Mouse (Mus musculus) ovary, adult 18-20 months (tissue): ENCODE measurements at regions not wholly inside any gene's neighbourhood (a gene's known extent, or its start where the extent isn't known, plus 50 kb on each side); places are given as distances from the start of the nearest gene placed in this dataset.

Source experiments
- DNase-seq: peaks from one replicate; pipeline ENCODE4 v3.0.0; 2022; ENCODE audit warnings: low spot score, mixed read lengths

DNA sequence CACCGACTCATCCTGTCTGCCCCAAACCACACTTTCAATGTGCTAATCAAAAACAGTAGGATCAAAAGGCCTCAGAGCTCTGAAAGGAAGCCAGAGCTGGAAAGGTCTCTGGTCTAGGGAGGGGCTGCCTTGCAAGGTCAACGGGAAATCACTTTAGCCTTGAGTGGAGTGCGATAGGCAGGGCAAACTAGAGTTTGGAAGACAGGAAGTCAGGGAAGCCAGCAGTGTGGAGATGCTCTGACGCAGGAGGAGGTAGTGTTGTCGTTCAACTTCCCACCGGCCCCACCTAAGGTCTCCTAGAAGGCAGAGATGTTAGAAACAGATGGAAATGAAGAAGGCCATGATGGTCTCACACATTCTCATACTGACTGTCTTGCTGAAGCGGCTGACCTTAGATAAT, 52.0 kb upstream of the Trp53i11 start:
- peak; percentile 57 for DNase-seq

GRCm38 (mm10) chr2:93133301-93133971, 53.9 kb upstream of the Trp53i11 start:
- DNase-seq = no peak

- DNase-seq = peak; percentile 58
Observed at GRCm38 (mm10) chr2:93131825-93132623, 55.3 kb upstream of the Trp53i11 start.

DNA sequence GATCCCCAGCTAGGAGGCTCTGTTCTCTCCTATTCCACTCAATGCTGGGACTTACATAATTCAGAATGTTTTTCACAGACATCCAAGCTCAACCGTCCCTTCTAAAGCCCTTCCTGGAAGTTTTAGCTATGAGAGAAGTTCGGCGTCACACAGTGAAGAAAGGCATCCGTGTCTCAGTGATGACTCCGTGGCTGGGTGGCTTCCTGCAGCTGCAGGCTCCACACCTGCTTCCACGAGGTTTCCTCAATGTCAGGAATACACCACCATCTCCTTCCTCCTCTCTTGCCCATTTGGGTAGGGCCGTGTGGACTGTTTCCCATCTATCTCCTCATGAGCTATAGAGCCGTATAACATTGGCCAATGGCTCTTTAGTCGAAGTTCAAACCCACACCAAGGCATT, 56.1 kb upstream of the Trp53i11 start:
- DNase-seq = no peak

DNA sequence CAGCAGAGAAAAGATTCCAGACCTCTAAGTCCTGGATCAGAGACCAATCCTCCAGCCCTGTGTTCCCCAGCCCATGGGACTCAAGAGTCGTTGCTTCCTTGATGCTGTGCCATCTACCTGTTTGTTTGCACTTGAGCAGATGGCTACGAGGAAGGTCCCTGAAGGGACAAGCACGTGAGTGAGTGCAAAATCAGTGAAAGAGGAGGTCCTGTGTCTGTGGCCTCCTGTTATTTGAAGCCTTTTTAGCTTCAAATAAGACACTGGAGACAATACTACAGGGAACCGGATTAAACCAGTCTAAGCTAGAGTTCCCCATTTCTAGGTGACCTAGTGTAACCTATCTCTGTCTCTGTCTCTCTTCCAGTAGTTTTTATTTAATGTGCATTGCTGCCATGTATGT, 58.2 kb upstream of the Trp53i11 start:
- DNase-seq = no peak

DNA sequence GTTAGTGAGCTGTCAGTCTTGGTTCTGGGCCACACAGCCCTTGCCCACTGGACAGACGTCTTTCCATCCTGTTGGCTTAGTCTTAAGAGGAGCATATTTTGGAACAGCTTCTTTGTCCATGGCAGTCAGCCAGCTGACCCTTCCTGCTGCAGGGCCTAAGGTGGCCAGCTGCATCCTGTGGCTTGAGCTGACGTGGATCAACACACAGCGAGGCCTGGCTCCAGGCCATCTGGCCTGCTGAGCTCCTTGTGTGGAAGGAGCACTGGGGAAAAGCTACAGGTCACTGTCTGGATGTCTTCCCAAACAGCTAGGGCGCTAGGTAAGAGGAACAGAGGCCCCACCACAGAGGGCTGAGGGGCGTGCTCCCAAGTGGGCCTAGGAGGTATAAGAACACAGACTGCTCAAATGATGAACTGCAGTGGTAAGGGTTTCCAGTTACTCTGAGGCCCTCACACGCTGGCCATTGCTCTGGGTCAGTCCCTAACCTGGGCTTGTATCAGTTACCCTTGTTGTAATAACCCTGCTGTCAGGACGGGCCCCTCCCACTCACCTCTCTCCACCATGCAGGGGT, 60.7 kb upstream of the Trp53i11 start:
- DNase-seq = peak; percentile 52

- DNase-seq = no peak
Observed at GRCm38 (mm10) chr2:93126112-93126511, 61.2 kb upstream of the Trp53i11 start.

DNA sequence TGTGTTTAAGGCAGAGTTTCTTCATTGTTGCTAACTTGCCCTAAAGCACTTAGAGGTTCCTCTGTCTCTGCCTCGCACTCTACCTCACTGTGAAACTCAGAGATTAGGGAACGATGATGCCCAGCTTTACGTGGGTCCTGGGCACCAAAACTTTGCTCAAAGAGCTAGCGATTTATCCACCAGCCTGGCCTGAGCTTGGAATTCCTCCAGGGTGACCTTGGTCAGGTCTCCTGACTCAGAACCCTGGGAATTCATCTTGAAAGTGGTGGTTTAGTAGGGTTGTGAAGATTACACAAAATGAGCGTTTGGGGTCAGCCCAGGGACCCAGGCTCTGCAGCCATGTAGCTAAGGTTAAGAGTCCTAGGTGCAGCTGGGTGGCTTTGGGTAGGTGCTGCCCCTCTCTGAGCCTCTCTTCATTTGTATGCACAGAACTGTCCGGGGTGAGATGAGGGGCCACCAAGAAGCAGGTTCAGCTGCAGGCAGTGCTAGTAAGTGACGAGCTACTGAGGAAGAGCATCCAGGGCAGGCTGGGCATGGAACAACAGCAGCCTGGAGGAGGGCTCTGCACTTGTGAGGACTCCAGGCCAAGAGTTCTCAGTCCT, 62.4 kb upstream of the Trp53i11 start:
- no peak for DNase-seq

DNA sequence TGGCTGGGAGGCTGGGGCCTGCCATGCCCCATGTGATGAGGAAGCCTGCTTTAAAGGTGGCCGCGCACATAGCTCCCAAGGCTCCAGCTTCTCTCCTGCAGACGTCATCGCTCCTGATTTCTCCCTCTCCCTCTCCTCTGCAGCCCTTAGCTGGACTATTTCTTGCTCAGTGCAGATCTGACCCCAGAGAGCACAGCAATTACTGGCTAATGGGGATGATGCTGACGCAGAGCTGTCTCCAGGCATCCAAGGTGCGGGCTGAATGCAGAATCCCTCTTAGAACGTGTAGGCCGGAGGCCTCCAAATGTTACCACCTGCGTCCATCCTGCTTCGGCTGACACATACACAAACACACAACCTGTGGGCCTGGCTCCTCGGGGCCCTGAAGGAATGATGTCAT, 63.5 kb upstream of the Trp53i11 start:
- DNase-seq = no peak

DNA sequence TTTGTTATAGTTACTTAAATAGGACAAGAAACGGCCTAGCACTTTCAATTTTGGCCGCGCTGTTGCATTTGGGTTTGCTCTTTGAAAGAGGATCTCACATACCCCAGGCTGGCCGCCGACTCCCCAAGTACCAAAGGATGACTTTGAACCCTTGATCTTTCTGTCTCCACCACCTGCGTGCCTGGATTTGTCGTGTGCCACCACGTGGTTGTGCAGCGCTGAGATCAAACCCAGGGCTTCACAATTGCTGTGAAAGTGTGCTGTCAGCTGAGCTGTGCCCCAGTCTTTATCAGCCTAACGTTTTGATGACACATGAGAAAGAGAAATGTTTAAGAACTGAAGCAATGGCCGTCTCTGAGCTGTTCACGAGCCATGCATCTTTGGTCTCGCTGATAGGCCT, 67.0 kb upstream of the Trp53i11 start:
- no peak for DNase-seq

DNA sequence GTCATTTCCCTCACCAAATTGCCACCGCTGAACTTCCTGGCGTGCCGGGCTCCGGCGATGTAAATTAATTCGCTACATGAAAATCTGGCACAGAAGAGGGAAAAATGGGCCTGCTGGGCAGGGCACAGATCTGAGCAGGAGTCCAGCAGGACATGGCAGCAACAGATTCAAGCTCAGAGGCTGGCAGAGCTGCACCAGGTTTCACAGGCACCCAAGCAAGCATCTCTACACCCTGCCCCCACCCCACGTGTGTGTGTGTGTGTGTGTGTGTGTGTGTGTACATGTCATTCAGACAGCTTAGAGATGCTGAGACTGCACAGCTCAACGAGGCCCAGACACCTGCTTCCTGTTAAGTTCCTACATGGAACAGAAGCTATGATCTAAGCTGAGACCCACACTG, 68.3 kb upstream of the Trp53i11 start:
- DNase-seq = no peak

DNA sequence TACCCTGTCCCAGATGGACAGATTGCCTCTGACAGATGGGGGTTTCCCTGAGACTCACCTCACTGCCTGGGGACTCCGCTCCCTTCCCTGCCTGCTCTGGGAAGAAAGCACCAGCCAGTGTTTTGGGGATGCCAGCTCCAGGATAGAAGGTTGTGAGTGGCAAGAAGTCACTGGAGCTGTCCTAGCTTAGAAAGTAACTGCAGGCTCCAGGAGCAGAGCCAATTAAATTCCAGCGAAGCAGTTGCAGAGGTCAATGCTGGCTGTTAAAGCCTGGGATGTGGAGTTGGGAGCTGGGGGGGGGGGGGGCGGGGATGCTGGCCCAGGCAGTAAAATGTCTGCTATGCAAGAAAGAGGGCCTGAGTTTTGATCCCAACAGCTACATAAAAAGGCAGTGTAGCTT, 69.3 kb upstream of the Prdm11 start:
- DNase-seq = no peak

GRCm38 (mm10) chr2:93113929-93114328, 68.0 kb upstream of the Prdm11 start:
- DNase-seq = no peak

GRCm38 (mm10) chr2:93112320-93112719, 66.4 kb upstream of the Prdm11 start:
- DNase-seq = no peak

GRCm38 (mm10) chr2:93110898-93111297, 64.9 kb upstream of the Prdm11 start:
- no peak for DNase-seq

GRCm38 (mm10) chr2:93106581-93106980, 60.6 kb upstream of the Prdm11 start:
- no peak for DNase-seq

- no peak for DNase-seq
Observed at GRCm38 (mm10) chr2:93101991-93102390, 56.0 kb upstream of the Prdm11 start.

DNA sequence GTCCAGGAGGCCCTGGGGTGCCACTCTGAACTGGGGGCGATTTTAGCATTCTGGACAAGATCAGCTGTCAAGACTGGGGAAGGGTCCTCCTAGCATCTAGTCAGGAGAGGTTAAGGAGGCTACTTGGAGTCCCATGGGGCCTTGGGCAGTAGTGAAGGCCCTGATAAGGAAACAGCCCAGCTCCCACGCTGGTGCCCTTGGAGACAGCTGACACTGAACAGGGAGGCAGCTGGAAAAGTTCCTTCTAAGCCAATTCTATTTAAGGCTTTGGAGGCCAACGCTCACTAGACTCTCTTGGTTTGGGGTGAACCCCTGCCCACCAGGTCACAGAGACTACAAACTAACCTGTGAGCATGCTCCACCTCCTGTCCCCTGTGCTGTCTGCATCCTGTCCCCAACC, 53.8 kb upstream of the Prdm11 start:
- DNase-seq = peak; percentile 70

DNA sequence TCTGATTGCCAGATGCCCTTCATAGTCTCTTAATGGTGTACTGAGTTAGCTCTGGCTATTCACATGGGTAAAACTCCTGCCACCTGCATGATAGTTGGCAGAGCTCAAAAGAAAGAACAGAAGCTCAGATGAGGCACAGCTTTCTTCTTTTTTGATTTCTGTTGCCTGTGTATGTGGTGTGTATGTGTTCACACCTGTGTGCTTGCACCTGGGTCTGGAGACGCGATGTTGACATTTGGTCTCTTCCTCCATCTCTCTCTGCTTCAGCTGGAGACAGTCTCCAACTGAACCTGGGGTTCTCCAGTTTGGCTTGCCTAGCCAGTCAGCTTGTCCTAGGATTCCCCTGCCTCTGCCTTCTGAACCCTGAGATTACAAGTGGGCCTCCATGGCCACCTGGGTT, 51.0 kb upstream of the Prdm11 start:
- no peak for DNase-seq

- no peak for DNase-seq
Observed at GRCm38 (mm10) chr2:93096078-93096729, 50.2 kb upstream of the Prdm11 start.
